Mouse (Mus musculus) liver, embryonic 14.5 days (tissue): Measurements from ENCODE around the gene Capn10.
A peak's percentile ranks its signal among the peaks of the same experiment; 100 is the strongest.

Experiments
- CTCF ChIP-seq: IDR thresholded peaks from 2 replicates; pipeline ENCODE4 v1.5.1; 2016; ENCODE audit warnings: antibody characterized with exemption, low read depth, control low read depth
- EP300 ChIP-seq: IDR thresholded peaks from 2 replicates; pipeline ENCODE4 v1.6.1; 2016; ENCODE audit warnings: antibody characterized with exemption, low read depth

GRCm38 (mm10) chr1:92909068-92909467 is 25.1 kb upstream of the Capn10 start:
- peak; percentile 64 for TF ChIP-seq CTCF
- no peak for TF ChIP-seq EP300
